ENCODE assay signal across 8 mouse cellular contexts in the genomic region with DNA sequence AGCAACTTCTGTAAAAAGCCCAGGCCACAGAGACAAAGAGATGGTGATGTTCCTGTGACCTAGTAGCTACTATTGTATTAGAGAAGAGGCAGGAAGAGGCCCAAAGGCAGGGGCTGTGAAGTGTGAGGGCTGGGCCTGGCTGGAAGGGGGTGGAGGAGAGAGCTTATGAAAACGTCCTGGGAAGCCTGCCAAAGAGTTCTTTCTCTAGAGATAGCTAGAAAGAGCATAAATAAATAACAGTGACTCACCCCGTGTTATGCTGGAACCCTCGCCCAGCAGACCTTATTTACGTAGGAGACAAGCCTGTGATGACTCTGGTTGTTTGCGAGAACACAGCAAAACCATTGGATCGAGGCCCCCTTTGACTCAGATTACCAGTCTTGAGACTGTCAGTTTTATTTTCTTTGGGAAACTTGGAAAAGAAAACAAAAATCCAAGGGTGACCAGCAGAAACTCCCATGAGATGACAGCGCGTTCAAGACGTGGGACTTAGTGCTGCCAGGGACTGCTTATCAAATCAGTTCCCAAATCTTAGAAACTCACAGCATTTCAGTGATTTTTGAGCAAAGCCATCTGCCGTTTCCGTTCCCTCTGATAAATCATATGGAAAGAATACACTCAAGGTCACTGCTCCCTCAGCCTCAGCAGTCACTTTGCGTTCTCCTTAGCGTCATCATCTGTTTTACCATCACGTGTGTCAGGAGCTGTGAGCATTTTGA. TPM values are rescaled to one million over a fixed set of nuclear protein-coding genes. Genes with fewer than 3 reads are reported as not detected.
DNase-seq lines count a peak whose midpoint lies in the region; ATAC-seq and TF ChIP-seq lines count a peak whose summit lies in the region.

No protein-coding gene starts in this region.

- no peak overlapping the region for H3K4me2 ChIP-seq in hindbrain, embryonic 15.5 days
- H3K4me2 ChIP-seq in hindbrain, embryonic 12.5 days (replicated peaks) = no peak overlapping the region
- peak overlapping the region; percentile 24; the same call in 1 of the 2 replicates for H3K4me2 ChIP-seq in heart, embryonic 12.5 days
- no peak overlapping the region for H3K4me2 ChIP-seq in lung, embryonic 14.5 days

- H3K36me3 ChIP-seq in hindbrain, embryonic 15.5 days = no peaks in the 10 kb centered on the region
- H3K36me3 ChIP-seq in hindbrain, embryonic 12.5 days = no peaks in the 10 kb centered on the region
- no peaks in the 10 kb centered on the region for H3K36me3 ChIP-seq in heart, embryonic 12.5 days
- no peaks in the 10 kb centered on the region for H3K36me3 ChIP-seq in lung, embryonic 14.5 days (ENCODE audit: insufficient read depth)
- no peaks in the 10 kb centered on the region for H3K36me3 ChIP-seq in small intestine, adult 2 months (ENCODE audit: control insufficient read depth, insufficient read depth, low read length)

- H3K9me3 ChIP-seq in hindbrain, embryonic 15.5 days = no peaks in the 10 kb centered on the region
- H3K9me3 ChIP-seq in hindbrain, embryonic 12.5 days (replicated peaks) = no peaks in the 10 kb centered on the region
- no peaks in the 10 kb centered on the region for H3K9me3 ChIP-seq in heart, embryonic 12.5 days (replicated peaks)
- H3K9me3 ChIP-seq in lung, embryonic 14.5 days (ENCODE audit: low read depth, low read length) = no peaks in the 10 kb centered on the region

- ATAC-seq in hindbrain, embryonic 15.5 days (ENCODE audit: low FRiP score, low read depth) = peak; percentile 48
- no peak for ATAC-seq in hindbrain, embryonic 12.5 days (ENCODE audit: low FRiP score)
- ATAC-seq in heart, embryonic 12.5 days (ENCODE audit: insufficient number of reproducible peaks, low FRiP score) = peak; percentile 92
- peak; percentile 97 for ATAC-seq in lung, embryonic 14.5 days (ENCODE audit: insufficient read depth)

- H3K9ac ChIP-seq in hindbrain, embryonic 15.5 days = no peak overlapping the region
- no peak overlapping the region for H3K9ac ChIP-seq in hindbrain, embryonic 12.5 days
- no peak overlapping the region for H3K9ac ChIP-seq in heart, embryonic 12.5 days
- no peak overlapping the region for H3K9ac ChIP-seq in lung, embryonic 14.5 days

- H3K4me1 ChIP-seq in hindbrain, embryonic 15.5 days (replicated peaks) = no peaks in the 10 kb centered on the region
- peaks cover 7% of the 10 kb centered on the region; the same call in 1 of the 2 replicates for H3K4me1 ChIP-seq in hindbrain, embryonic 12.5 days
- H3K4me1 ChIP-seq in heart, embryonic 12.5 days (replicated peaks) = peaks cover 17% of the 10 kb centered on the region
- H3K4me1 ChIP-seq in lung, embryonic 14.5 days (ENCODE audit: insufficient read depth) = peaks cover 18% of the 10 kb centered on the region
- no peaks in the 10 kb centered on the region for H3K4me1 ChIP-seq in small intestine, adult 2 months (ENCODE audit: control insufficient read depth, insufficient read depth, insufficient read length, low read length)

- WGBS in hindbrain, embryonic 15.5 days = 55% methylated on average over 14 of the region's 14 CpGs
- 63% methylated on average over 14 of the region's 14 CpGs for WGBS in hindbrain, embryonic 12.5 days
- 28% methylated on average over 14 of the region's 14 CpGs for WGBS in heart, embryonic 12.5 days
- 21% methylated on average over 14 of the region's 14 CpGs for WGBS in lung, embryonic 14.5 days
- 48% methylated on average over 14 of the region's 14 CpGs for WGBS in small intestine, adult 2 months

- TF ChIP-seq POLR2A in small intestine, adult 2 months (IDR thresholded peaks at IDR 0.05; ENCODE audit: low read depth, low read length) = no peak

- no peak overlapping the region for H3K4me3 ChIP-seq in hindbrain, embryonic 15.5 days
- no peak overlapping the region for H3K4me3 ChIP-seq in hindbrain, embryonic 12.5 days
- H3K4me3 ChIP-seq in heart, embryonic 12.5 days = no peak overlapping the region
- H3K4me3 ChIP-seq in lung, embryonic 14.5 days (ENCODE audit: low read depth, low read length) = no peak overlapping the region
- no peak overlapping the region for H3K4me3 ChIP-seq in small intestine, adult 2 months (ENCODE audit: low read depth, low read length)

- no peaks in the 10 kb centered on the region for H3K27me3 ChIP-seq in hindbrain, embryonic 15.5 days
- H3K27me3 ChIP-seq in hindbrain, embryonic 12.5 days = no peaks in the 10 kb centered on the region
- H3K27me3 ChIP-seq in heart, embryonic 12.5 days (replicated peaks) = no peaks in the 10 kb centered on the region
- H3K27me3 ChIP-seq in lung, embryonic 14.5 days (ENCODE audit: insufficient read depth, low read length) = no peaks in the 10 kb centered on the region
- no peaks in the 10 kb centered on the region for H3K27me3 ChIP-seq in small intestine, adult 2 months (ENCODE audit: control insufficient read depth, insufficient read depth, low read length)

- H3K27ac ChIP-seq in hindbrain, embryonic 15.5 days (replicated peaks) = no peak overlapping the region
- H3K27ac ChIP-seq in hindbrain, embryonic 12.5 days = no peak overlapping the region
- H3K27ac ChIP-seq in heart, embryonic 12.5 days (ENCODE audit: poor library complexity, severe bottlenecking) = peak overlapping the region; percentile 74
- peak overlapping the region; percentile 92 for H3K27ac ChIP-seq in lung, embryonic 14.5 days (ENCODE audit: low read depth)
- peak overlapping the region; percentile 66 for H3K27ac ChIP-seq in small intestine, adult 2 months (ENCODE audit: insufficient read depth, low read depth, low read length)

- peak; percentile 20 for DNase-seq in embryo, embryonic 9.5 days (ENCODE audit: extremely low spot score)
- DNase-seq in kidney, postnatal 36 days = peak; percentile 66 to 86
- DNase-seq in lung, embryonic 14.5 days = peak; percentile 98
- DNase-seq in c-Kit-positive CD71-positive TER-119-positive erythroid progenitor cells, embryonic 14.5 days (ENCODE audit: low spot score) = no peak

- TF ChIP-seq CTCF in lung, embryonic 14.5 days (IDR thresholded peaks at IDR 0.05; ENCODE audit: low read depth) = no peak
- TF ChIP-seq CTCF in small intestine, adult 2 months (IDR thresholded peaks at IDR 0.05; ENCODE audit: extremely low read depth, insufficient read length, insufficient replicate concordance, low read depth, low read length) = no peak

RNA-seq across cellular contexts. Expression of a gene that starts 46.7 kb away (rescaled TPM):
- 11.4 and 13.9 TPM in 2 replicates for polyA plus RNA-seq in hindbrain, embryonic 15.5 days (2015; fragmentation: Nextera tagmentation; extraction: Ambion mirVana)
- 22.8 and 26.7 TPM in 2 replicates for polyA plus RNA-seq in hindbrain, embryonic 12.5 days (2016; fragmentation: Nextera tagmentation; extraction: Ambion mirVana)
- polyA plus RNA-seq in heart, embryonic 12.5 days (2016; fragmentation: Nextera tagmentation; extraction: Ambion mirVana) = 89.3 and 89.7 TPM in 2 replicates
- polyA plus RNA-seq in lung, embryonic 14.5 days (2014; fragmentation: Nextera tagmentation; extraction: Ambion mirVana) = 40.0 and 40.2 TPM in 2 replicates
- 3.1 and 4.6 TPM in 2 replicates for polyA plus RNA-seq in small intestine, adult 2 months (2012; rRNA removed)

Comparison
In these comparisons a context has a peak if more than half of its experiments do, and no peak if none do; other contexts are left out.
1. H3K27ac ChIP-seq: peak in heart, embryonic 12.5 days (single experiment), lung, embryonic 14.5 days (single experiment) and small intestine, adult 2 months (single experiment); none in hindbrain, embryonic 15.5 days (single experiment) and hindbrain, embryonic 12.5 days (single experiment).